In the genomic region with DNA sequence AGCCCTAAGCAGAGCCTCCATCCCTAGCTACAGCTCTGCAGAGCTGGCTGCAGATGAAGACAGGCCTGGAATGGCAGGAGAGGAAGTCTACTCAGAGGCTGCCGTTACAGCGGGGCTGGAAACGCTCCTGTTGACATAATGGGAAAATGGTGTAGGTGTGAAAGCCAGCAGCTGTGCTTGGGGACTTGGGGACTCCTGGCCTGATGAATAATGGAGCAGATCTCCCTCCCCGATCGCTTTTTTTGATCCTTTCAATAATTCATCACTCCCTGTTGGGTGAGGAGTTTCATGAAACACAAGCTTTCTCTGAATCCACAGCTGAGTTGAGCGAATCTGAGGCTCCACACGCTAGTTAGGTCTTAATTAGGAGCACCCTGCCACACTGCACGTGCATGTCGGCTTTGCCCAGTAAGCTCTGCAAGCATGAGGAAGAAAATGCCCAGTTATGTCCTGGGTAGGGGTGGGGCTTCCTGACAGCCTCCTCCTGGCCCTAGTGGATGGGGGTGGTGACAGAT, we compare ENCODE assay signal across 17 mouse cellular contexts. TPM values are rescaled to one million over a fixed set of nuclear protein-coding genes. Genes with fewer than 3 reads are reported as not detected.
DNase-seq lines count a peak whose midpoint lies in the region; ATAC-seq lines count a peak whose summit lies in the region.
"Had no signal": no experiment of that assay in that cellular context is flagged by ENCODE, and none has a peak within 500 bp of the region (broad histone marks: within the 10 kb centered on the region; RNA-seq: fewer than 3 reads in every experiment).

No protein-coding gene starts in this region.

- DNase-seq in frontal cortex, adult 2 months (ENCODE audit: extremely low spot score in 1 of 2, low spot score in 1 of 2): peak; percentile 40 to 46
- no peak for DNase-seq in frontal cortex, postnatal 14 days (ENCODE audit: low spot score in 2 of 2)
- DNase-seq in right cerebral cortex, postnatal 10 days (ENCODE audit: low spot score in 2 of 2): peak; percentile 41 to 71
- DNase-seq in right cerebral cortex, postnatal 4 days: no peak
- peak; percentile 81 for DNase-seq in midbrain, embryonic 14.5 days
- no peak for DNase-seq in urinary bladder, postnatal 25 days (ENCODE audit: low spot score)
- DNase-seq: adrenal gland, postnatal 25 days; B cell, adult 2 months; gastrocnemius, postnatal 10 days; kidney, postnatal 14 days had no signal

- peak; percentile 56; the same call in 1 of the 2 replicates for ATAC-seq in midbrain, embryonic 14.5 days (ENCODE audit: low FRiP score, low TSS enrichment)
- ATAC-seq in kidney, embryonic 14.5 days (ENCODE audit: low FRiP score, low TSS enrichment): no peak
- no peak for ATAC-seq in megakaryocyte-erythroid progenitor cell, adult 5-6 weeks (replicated peaks; ENCODE audit: low FRiP score, low TSS enrichment, poor library complexity, severe bottlenecking)
- ATAC-seq: inflammation-experienced regulatory T-cells, adult 6 months had no signal

- peaks cover 14% of the 10 kb centered on the region; the same call in 1 of the 2 replicates for H3K27me3 ChIP-seq in midbrain, embryonic 14.5 days (ENCODE audit: control insufficient read depth, insufficient read depth, low read length)
- H3K27me3 ChIP-seq in kidney, embryonic 14.5 days (ENCODE audit: control insufficient read depth, insufficient read depth, low read length): peaks cover 26% of the 10 kb centered on the region

- H3K9ac ChIP-seq in midbrain, embryonic 14.5 days (replicated peaks; ENCODE audit: low read length): no peak overlapping the region
- no peak overlapping the region for H3K9ac ChIP-seq in kidney, embryonic 14.5 days (ENCODE audit: low read depth, low read length)
- H3K9ac ChIP-seq: embryonic facial prominence, embryonic 15.5 days; heart, embryonic 13.5 days had no signal

- 12% methylated on average over 9 of the region's 9 CpGs for WGBS in midbrain, embryonic 14.5 days
- 67% methylated on average over 9 of the region's 9 CpGs for WGBS in kidney, embryonic 14.5 days

- H3K4me1 ChIP-seq in midbrain, embryonic 14.5 days (ENCODE audit: control insufficient read depth, insufficient read depth, low read length): peaks cover 13% of the 10 kb centered on the region
- no peaks in the 10 kb centered on the region for H3K4me1 ChIP-seq in kidney, embryonic 14.5 days (ENCODE audit: control insufficient read depth, insufficient read depth, low read length)

- H3K4me2 ChIP-seq in midbrain, embryonic 14.5 days (ENCODE audit: low read length): peak overlapping the region; percentile 21
- H3K4me2 ChIP-seq in kidney, embryonic 14.5 days (replicated peaks; ENCODE audit: low read depth, low read length): no peak overlapping the region
- H3K4me2 ChIP-seq: embryonic facial prominence, embryonic 15.5 days; heart, embryonic 13.5 days; liver, embryonic 11.5 days had no signal

- H3K27ac ChIP-seq in midbrain, embryonic 14.5 days (replicated peaks; ENCODE audit: low read depth, low read length): peak overlapping the region; percentile 80
- H3K27ac ChIP-seq in kidney, embryonic 14.5 days (ENCODE audit: low read depth, low read length): no peak overlapping the region
- H3K27ac ChIP-seq: embryonic facial prominence, embryonic 15.5 days; heart, embryonic 13.5 days had no signal

- H3K9me3 ChIP-seq in midbrain, embryonic 14.5 days (ENCODE audit: control insufficient read depth, low read length): no peaks in the 10 kb centered on the region
- H3K9me3 ChIP-seq in kidney, embryonic 14.5 days (ENCODE audit: control insufficient read depth, low read length): no peaks in the 10 kb centered on the region
- H3K9me3 ChIP-seq: embryonic facial prominence, embryonic 15.5 days; heart, embryonic 13.5 days had no signal

- H3K36me3 ChIP-seq in midbrain, embryonic 14.5 days (ENCODE audit: control insufficient read depth, insufficient read depth, low read length): no peaks in the 10 kb centered on the region
- no peaks in the 10 kb centered on the region for H3K36me3 ChIP-seq in kidney, embryonic 14.5 days (ENCODE audit: control insufficient read depth, insufficient read depth, low read length)
- H3K36me3 ChIP-seq: embryonic facial prominence, embryonic 15.5 days; G1E; heart, embryonic 13.5 days had no signal

- H3K4me3 ChIP-seq in midbrain, embryonic 14.5 days (replicated peaks; ENCODE audit: low read depth, low read length): no peak overlapping the region
- no peak overlapping the region for H3K4me3 ChIP-seq in kidney, embryonic 14.5 days (ENCODE audit: low read length)
- H3K4me3 ChIP-seq: embryonic facial prominence, embryonic 15.5 days; heart, embryonic 13.5 days had no signal

RNA-seq across cellular contexts. Expression of gene Cacng5, which starts 2.9 kb away (rescaled TPM):
- 56.4 and 56.5 TPM in 2 replicates for polyA plus RNA-seq in frontal cortex, adult 2 months (2012; rRNA removed)
- 7.6 and 8.4 TPM in 2 replicates for polyA plus RNA-seq in midbrain, embryonic 14.5 days (2014; fragmentation: Nextera tagmentation; extraction: Ambion mirVana)
- not detected in 2 replicates for polyA plus RNA-seq in kidney, embryonic 14.5 days (2014; fragmentation: Nextera tagmentation; extraction: Ambion mirVana)
- total RNA-seq in megakaryocyte-erythroid progenitor cell, adult 5-6 weeks (2014; fragmentation: Nextera tagmentation): not detected in 2 replicates
- total RNA-seq in megakaryocyte-erythroid progenitor cell, adult 5-6 weeks (2017): not detected in 2 replicates
- total RNA-seq: G1E had no signal
- polyA plus RNA-seq: G1E; inflammation-experienced regulatory T-cells, adult 6 months had no signal

Comparison
In these comparisons a context has a peak if more than half of its experiments do, and no peak if none do; other contexts are left out.
1. DNase-seq: peak in frontal cortex, adult 2 months (2 of 2), right cerebral cortex, postnatal 10 days (2 of 2) and midbrain, embryonic 14.5 days (single experiment); none in frontal cortex, postnatal 14 days (0 of 2), right cerebral cortex, postnatal 4 days (single experiment) and urinary bladder, postnatal 25 days (single experiment).